Mouse (Mus musculus) layer of hippocampus, adult 9-11 months (tissue): ENCODE results near the gene Rnf26.

Source experiments
- DNase-seq: peaks from one replicate; pipeline ENCODE4 v3.0.0; 2022

Rnf26 gene

GRCm38 (mm10) chr9:44113105-44113789 is at the start of gene Rnf26, which contains the start of gene Gm49380:
Gene Rnf26, minus strand, starts transcription at chr9:44113517.
Gene Gm49380, minus strand, starts transcription at chr9:44113500.
- DNase-seq, result peak; percentile 98

- DNase-seq, result no peak
Observed at GRCm38 (mm10) chr9:44159886-44160285, 46.6 kb upstream of the Rnf26 start.

- no peak for DNase-seq
Observed at GRCm38 (mm10) chr9:44147290-44147689, 34.0 kb upstream of the Rnf26 start.

- no peak for DNase-seq
Observed at GRCm38 (mm10) chr9:44144718-44145060, 31.4 kb upstream of the Rnf26 start.

GRCm38 (mm10) chr9:44144023-44144717 is 30.9 kb upstream of the Rnf26 start:
- no peak for DNase-seq

- no peak for DNase-seq
Observed at GRCm38 (mm10) chr9:44143421-44143820, 30.1 kb upstream of the Rnf26 start.

- DNase-seq, result no peak
Observed at GRCm38 (mm10) chr9:44141951-44142350, 28.6 kb upstream of the Rnf26 start.

- no peak for DNase-seq
Observed at GRCm38 (mm10) chr9:44137846-44138245, 24.5 kb upstream of the Rnf26 start.

GRCm38 (mm10) chr9:44135731-44136411 is 22.6 kb upstream of the Rnf26 start:
- no peak for DNase-seq

GRCm38 (mm10) chr9:44134851-44135730 is 21.8 kb upstream of the Rnf26 start:
- no peak for DNase-seq

GRCm38 (mm10) chr9:44134101-44134850 is 21.0 kb upstream of the Rnf26 start, which contains the start of gene Mcam:
Gene Mcam, plus strand, starts transcription at chr9:44134469.
- DNase-seq, result no peak

GRCm38 (mm10) chr9:44133287-44133686 is 20.0 kb upstream of the Rnf26 start:
- DNase-seq, result no peak

GRCm38 (mm10) chr9:44132200-44132599 is 18.9 kb upstream of the Rnf26 start:
- DNase-seq, result no peak

GRCm38 (mm10) chr9:44131276-44131590 is 17.9 kb upstream of the Rnf26 start:
- DNase-seq, result no peak

- no peak for DNase-seq
Observed at GRCm38 (mm10) chr9:44130581-44131275, 17.4 kb upstream of the Rnf26 start.

GRCm38 (mm10) chr9:44130034-44130433 is 16.7 kb upstream of the Rnf26 start:
- no peak for DNase-seq

GRCm38 (mm10) chr9:44129633-44130032 is 16.3 kb upstream of the Rnf26 start:
- no peak for DNase-seq

- DNase-seq, result no peak
Observed at GRCm38 (mm10) chr9:44127351-44127801, 14.1 kb upstream of the Rnf26 start.

GRCm38 (mm10) chr9:44126746-44127145 is 13.4 kb upstream of the Rnf26 start:
- DNase-seq, result no peak

- DNase-seq, result peak; percentile 89
Observed at GRCm38 (mm10) chr9:44125546-44126428, 12.5 kb upstream of the Rnf26 start.
